In the genomic region with DNA sequence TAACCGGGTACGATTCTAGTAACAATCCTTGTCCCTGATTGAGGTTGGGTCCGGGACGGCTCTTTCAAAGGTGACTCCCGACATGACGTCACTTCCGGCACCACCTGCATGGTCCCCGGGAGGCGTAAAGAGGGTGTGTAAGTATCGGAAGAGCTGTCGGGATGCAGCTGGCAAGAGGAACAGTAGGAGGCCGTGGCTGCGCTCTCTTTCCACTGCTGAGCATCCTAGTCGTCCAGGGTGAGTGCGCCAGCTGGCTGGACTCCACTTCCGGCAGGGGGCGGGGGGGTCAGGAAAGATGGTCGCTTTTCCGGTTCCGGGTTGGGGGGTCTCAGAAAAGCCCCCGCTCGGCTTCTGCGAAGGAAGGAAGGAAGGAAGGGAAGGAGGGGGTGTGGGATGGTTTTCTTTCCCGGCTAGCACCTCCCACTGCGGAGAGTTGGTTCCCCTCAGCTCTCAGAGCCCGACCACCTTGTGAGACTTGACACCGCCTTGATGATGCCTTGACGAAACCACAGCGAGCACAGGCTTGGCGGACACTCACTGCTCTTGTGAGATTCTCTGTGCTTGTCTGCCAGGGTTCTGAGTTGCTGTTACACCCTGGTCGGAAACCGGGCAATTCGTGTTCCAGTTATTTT, we compare ENCODE assay signal across 8 mouse cellular contexts. TPM values are rescaled to one million over a fixed set of nuclear protein-coding genes. Genes with fewer than 3 reads are reported as not detected.
DNase-seq lines count a peak whose midpoint lies in the region; ATAC-seq and TF ChIP-seq lines count a peak whose summit lies in the region.

A gene (plus strand): TSS at position 105 of the 632 bp plus-strand sequence.

- under 1% methylated on average over 33 of the region's 33 CpGs for WGBS in intestine, embryonic 14.5 days

- peak within 1 kb of the TSS; percentile 83 for H3K27ac ChIP-seq in cortical plate, adult 2 months (ENCODE audit: insufficient read depth, low read length)
- peak within 1 kb of the TSS; percentile 99 for H3K27ac ChIP-seq in intestine, embryonic 14.5 days (ENCODE audit: low read depth)

- H3K4me1 ChIP-seq in cortical plate, adult 2 months (ENCODE audit: control insufficient read depth, insufficient read depth, low read length): no peaks in the 10 kb centered on the region
- no peaks in the 10 kb centered on the region for H3K4me1 ChIP-seq in intestine, embryonic 14.5 days (replicated peaks; ENCODE audit: control insufficient read depth, insufficient read depth, low read length)

- intact Hi-C loops in left cerebral cortex, postnatal 14 days (cut with DNase I): loop anchor here (5.0 kb wide), 2 partner anchors 62 to 88 kb away; a partner anchor contains a TSS

- TF ChIP-seq POLR2A in cortical plate, adult 2 months (IDR thresholded peaks at IDR 0.05; ENCODE audit: extremely low read depth, insufficient read depth, low read length): peak; percentile 62; the same call in 1 of the 2 replicates

- peak within 1 kb of the TSS; percentile 62 for H3K4me2 ChIP-seq in intestine, embryonic 14.5 days (ENCODE audit: low read length)

- H3K27me3 ChIP-seq in intestine, embryonic 14.5 days (replicated peaks; ENCODE audit: control insufficient read depth, insufficient read depth, low read length): 0 out of 2 replicates have a peak, but pooled peaks cover 4% of the 10 kb centered on the region

- H3K9me3 ChIP-seq in intestine, embryonic 14.5 days (ENCODE audit: control insufficient read depth, low read length): no peaks in the 10 kb centered on the region

- peak within 1 kb of the TSS; percentile 71 for H3K4me3 ChIP-seq in cortical plate, adult 2 months (ENCODE audit: insufficient read depth, low read length)
- peak within 1 kb of the TSS; percentile 70 for H3K4me3 ChIP-seq in intestine, embryonic 14.5 days (ENCODE audit: low read depth, low read length)

- DNase-seq in gastrocnemius, postnatal 25 days: peak; percentile 71
- peak; percentile 94 for DNase-seq in intestine, embryonic 14.5 days (ENCODE audit: low spot score)
- peak; percentile 86 to 91 for DNase-seq in left cerebral cortex, postnatal 14 days (ENCODE audit: low spot score in 2 of 2)
- DNase-seq in right cerebral cortex, postnatal 25 days: peak; percentile 85
- peak; percentile 72 to 74 for DNase-seq in urinary bladder, postnatal 36 days (ENCODE audit: low spot score in 2 of 2)

- H3K36me3 ChIP-seq in intestine, embryonic 14.5 days (ENCODE audit: control insufficient read depth, insufficient read depth, low read length): no peaks in the 10 kb centered on the region

- peak; percentile 65 for ATAC-seq in activated CD4-positive, CD25-positive, alpha-beta regulatory T cell, adult 4 months
- ATAC-seq in intestine, embryonic 14.5 days (replicated peaks; ENCODE audit: low FRiP score, low TSS enrichment, low read depth): peak; percentile 95
- ATAC-seq in megakaryocyte-erythroid progenitor cell, adult 5-6 weeks (replicated peaks; ENCODE audit: low FRiP score, low TSS enrichment, poor library complexity, severe bottlenecking): 0 out of 2 replicates have a peak, but pooled peaks have one; percentile 55

- H3K9ac ChIP-seq in intestine, embryonic 14.5 days (ENCODE audit: low read length): peak within 1 kb of the TSS; percentile 48

- no peak for TF ChIP-seq CTCF in cortical plate, adult 2 months (IDR thresholded peaks at IDR 0.05; ENCODE audit: extremely low read depth, insufficient read depth, low read length)

RNA-seq across cellular contexts. Expression of the gene that starts here (rescaled TPM):
- polyA plus RNA-seq in activated CD4-positive, CD25-positive, alpha-beta regulatory T cell, adult 4 months (2017; shearing (Covaris generic)): 10 to 100 TPM; 10.2 to 11.9 TPM
- 3.0 and 3.1 TPM in 2 replicates for polyA plus RNA-seq in cortical plate, adult 2 months (2012; rRNA removed)
- 1 to 10 TPM; 1.2 to 1.5 TPM for total RNA-seq in gastrocnemius, postnatal 25 days (2021)
- polyA plus RNA-seq in intestine, embryonic 14.5 days (2014; fragmentation: Nextera tagmentation; extraction: Ambion mirVana): 6.3 and 6.5 TPM in 2 replicates
- total RNA-seq in left cerebral cortex, postnatal 14 days (2021): 1 to 10 TPM; 3.7 to 4.1 TPM
- total RNA-seq in megakaryocyte-erythroid progenitor cell, adult 5-6 weeks (2014; fragmentation: Nextera tagmentation): not detected in 2 replicates
- 0.65 TPM in 1 of 2 replicates, not detected in the other for total RNA-seq in megakaryocyte-erythroid progenitor cell, adult 5-6 weeks (2017)

Comparison
In these comparisons a context has a peak if more than half of its experiments do, and no peak if none do; other contexts are left out.
1. Peak in every context shown above with its lines: DNase-seq, ATAC-seq, H3K4me3 ChIP-seq and H3K27ac ChIP-seq.
2. Peak in ATAC-seq in megakaryocyte-erythroid progenitor cell, adult 5-6 weeks; RNA of the gene not detected or under 1 TPM.